Mouse (Mus musculus) gastrocnemius, adult 8-10 months (tissue): ENCODE measurements at regions not wholly inside any gene's neighbourhood (a gene's known extent, or its start where the extent isn't known, plus 50 kb on each side); places are given as distances from the start of the nearest gene placed in this dataset.

Source experiments
- DNase-seq, 2 experiments: peaks; one replicate each; pipeline ENCODE4 v3.0.0; 2022; ENCODE audit warnings: low spot score in 2 of 2

GRCm38 (mm10) chr4:56178844-56179481 is 560.9 kb upstream of the Gm26657 start:
- DNase-seq = no peak

GRCm38 (mm10) chr4:56161257-56161594 is 578.6 kb upstream of the Gm26657 start:
- DNase-seq = no peak

- no peak for DNase-seq
These were observed 579.2 kb upstream of the Gm26657 start for GRCm38 (mm10) chr4:56160551-56161256.

GRCm38 (mm10) chr4:56157521-56158065 is 582.3 kb upstream of the Gm26657 start:
- DNase-seq = no peak

- DNase-seq = peak; percentile 4 to 16
These were observed 589.2 kb upstream of the Gm26657 start for GRCm38 (mm10) chr4:56150716-56151115.

- DNase-seq = no peak
These were observed 596.0 kb upstream of the Gm26657 start for GRCm38 (mm10) chr4:56143827-56144226.

- DNase-seq = no peak
These were observed 603.0 kb upstream of the Gm26657 start for GRCm38 (mm10) chr4:56136837-56137236.

- DNase-seq = no peak
These were observed 602.1 kb upstream of the Klf4 start for GRCm38 (mm10) chr4:56134350-56134749.

GRCm38 (mm10) chr4:56127730-56128482 is 595.6 kb upstream of the Klf4 start:
- no peak for DNase-seq

GRCm38 (mm10) chr4:56124515-56124914 is 592.2 kb upstream of the Klf4 start:
- DNase-seq = no peak

GRCm38 (mm10) chr4:56122198-56122597 is 589.9 kb upstream of the Klf4 start:
- no peak for DNase-seq

- DNase-seq = no peak
These were observed 589.4 kb upstream of the Klf4 start for GRCm38 (mm10) chr4:56121664-56122063.

- DNase-seq = no peak
These were observed 588.1 kb upstream of the Klf4 start for GRCm38 (mm10) chr4:56120357-56120756.

- peak; percentile 86 to 87 for DNase-seq
These were observed 581.5 kb upstream of the Klf4 start for GRCm38 (mm10) chr4:56113701-56114196.

- DNase-seq = peak in 1 of 2 experiments; percentile 36
These were observed 580.9 kb upstream of the Klf4 start for GRCm38 (mm10) chr4:56112931-56113700.

GRCm38 (mm10) chr4:56106962-56107361 is 574.7 kb upstream of the Klf4 start:
- DNase-seq = no peak

- no peak for DNase-seq
These were observed 570.0 kb upstream of the Klf4 start for GRCm38 (mm10) chr4:56102314-56102713.

- DNase-seq = peak; percentile 3 to 4
These were observed 558.5 kb upstream of the Klf4 start for GRCm38 (mm10) chr4:56090796-56091195.

GRCm38 (mm10) chr4:56088701-56089100 is 556.4 kb upstream of the Klf4 start:
- DNase-seq = no peak

GRCm38 (mm10) chr4:56086306-56086705 is 554.0 kb upstream of the Klf4 start:
- no peak for DNase-seq

GRCm38 (mm10) chr4:56084205-56084604 is 551.9 kb upstream of the Klf4 start:
- DNase-seq = no peak
